Mouse (Mus musculus): ENCODE measurements around the gene Cd55. TPM values are rescaled to one million over a fixed set of nuclear protein-coding genes. Genes with fewer than 3 reads are reported as not detected.
A peak's percentile ranks its signal among the peaks of the same experiment; 100 is the strongest.
"Not testable (repeated sequence)": the region's sequence is repeated elsewhere in the genome, so short reads cannot be mapped to it uniquely, and the experiment has no call there.

The Cd55 gene
- polyA plus RNA-seq, 1 experiment, result 4.1 TPM

DNA sequence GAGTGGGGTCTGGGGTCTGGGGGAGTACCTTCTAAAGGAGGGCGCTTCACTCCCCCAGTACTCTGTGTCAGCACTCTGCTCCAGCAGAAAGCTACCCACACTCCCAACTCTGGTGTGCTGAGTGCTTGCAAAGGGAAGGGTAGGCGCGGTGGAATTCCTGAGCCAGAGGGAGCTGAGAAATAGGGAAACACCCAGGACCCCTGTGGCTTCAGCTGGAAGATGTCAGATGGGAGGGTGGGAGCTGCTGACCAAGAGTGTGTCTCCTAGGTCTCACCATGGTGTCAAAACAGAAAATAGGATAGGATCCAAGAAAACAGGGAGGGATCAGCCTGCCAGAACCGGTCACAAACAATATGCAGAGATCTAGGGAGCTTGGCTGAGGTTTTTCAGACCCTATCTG lies 323 bp upstream of the Cd55 start:
- Histone ChIP-seq H3K27ac (ENCODE audit: insufficient read depth, low read length) (no peak overlapping the region), H3K4me1 (ENCODE audit: control insufficient read depth, insufficient read depth, low read length) (no peaks in the 10 kb centered on the region), H3K4me3 (replicated peaks; ENCODE audit: insufficient read depth, low read depth, low read length) (peak overlapping the region; percentile 55), H3K27me3 (ENCODE audit: control insufficient read depth, insufficient read depth, low read length) (no peaks in the 10 kb centered on the region; the same call in 1 of the 2 replicates)
- no peak for DNase-seq
- 2% methylated on average over 4 of the region's 4 CpGs for WGBS
- TF ChIP-seq POLR2A (IDR thresholded peaks at IDR 0.05; ENCODE audit: borderline replicate concordance, insufficient read depth, low read length) (no peak), CTCF (IDR thresholded peaks at IDR 0.05; ENCODE audit: borderline replicate concordance, insufficient read depth, low read depth, low read length) (no peak)

DNA sequence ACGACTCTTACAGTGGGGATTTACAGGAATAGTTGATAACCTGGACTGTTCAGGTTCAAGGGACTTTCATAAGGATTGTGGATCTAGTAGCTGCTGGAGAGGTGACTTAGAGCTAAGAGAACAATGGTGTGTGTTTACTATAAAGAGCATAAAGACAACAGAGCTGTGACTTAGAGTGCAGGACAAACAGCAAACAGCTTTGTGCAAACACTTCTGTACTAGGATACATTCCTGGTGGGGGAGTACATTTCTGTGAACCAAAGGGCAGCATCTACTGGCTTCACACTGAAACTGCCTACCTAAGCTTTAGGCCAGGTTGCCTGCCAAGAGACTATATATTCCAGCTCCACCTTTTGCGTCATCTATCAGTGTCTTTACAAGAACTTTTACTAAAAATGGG lies 7.4 kb downstream of the Cd55 start:
- TF ChIP-seq CTCF (IDR thresholded peaks at IDR 0.05; ENCODE audit: borderline replicate concordance, insufficient read depth, low read depth, low read length), result no peak
- no peak for TF ChIP-seq POLR2A (IDR thresholded peaks at IDR 0.05; ENCODE audit: borderline replicate concordance, insufficient read depth, low read length)
- Histone ChIP-seq H3K4me3 (replicated peaks; ENCODE audit: insufficient read depth, low read depth, low read length) (no peak overlapping the region), H3K27me3 (ENCODE audit: control insufficient read depth, insufficient read depth, low read length) (no peaks in the 10 kb centered on the region), H3K4me1 (ENCODE audit: control insufficient read depth, insufficient read depth, low read length) (no peaks in the 10 kb centered on the region), H3K27ac (ENCODE audit: insufficient read depth, low read length) (no peak overlapping the region)
- DNase-seq, result no peak
- 91% methylated on average over 2 of the region's 2 CpGs for WGBS

DNA sequence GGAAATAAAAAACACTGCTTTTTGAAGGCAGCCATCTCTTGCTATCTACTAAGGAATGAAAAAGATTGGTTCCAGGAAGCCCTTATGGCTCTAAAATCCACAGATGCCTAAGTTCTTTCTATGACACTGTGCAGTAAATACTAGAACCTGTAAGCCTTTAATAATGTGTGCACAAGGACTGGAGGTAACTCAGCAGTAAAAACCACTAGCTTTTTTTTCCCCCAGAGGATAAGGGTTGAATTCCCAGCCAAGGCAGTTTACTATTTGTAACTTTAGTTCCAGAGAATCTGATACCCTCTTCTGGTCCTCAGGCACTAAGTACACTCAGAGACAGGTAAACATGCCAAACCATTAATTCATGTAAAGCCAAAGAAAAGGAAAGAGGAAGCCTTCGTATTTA lies 19.6 kb downstream of the Cd55 start:
- DNase-seq; H3K27ac ChIP-seq (ENCODE audit: insufficient read depth, low read length); H3K4me1 ChIP-seq (ENCODE audit: control insufficient read depth, insufficient read depth, low read length); H3K4me3 ChIP-seq (replicated peaks; ENCODE audit: insufficient read depth, low read depth, low read length); H3K27me3 ChIP-seq (ENCODE audit: control insufficient read depth, insufficient read depth, low read length): not testable (repeated sequence)
- WGBS, result 90% methylated on average over 1 of the region's 1 CpGs

DNA sequence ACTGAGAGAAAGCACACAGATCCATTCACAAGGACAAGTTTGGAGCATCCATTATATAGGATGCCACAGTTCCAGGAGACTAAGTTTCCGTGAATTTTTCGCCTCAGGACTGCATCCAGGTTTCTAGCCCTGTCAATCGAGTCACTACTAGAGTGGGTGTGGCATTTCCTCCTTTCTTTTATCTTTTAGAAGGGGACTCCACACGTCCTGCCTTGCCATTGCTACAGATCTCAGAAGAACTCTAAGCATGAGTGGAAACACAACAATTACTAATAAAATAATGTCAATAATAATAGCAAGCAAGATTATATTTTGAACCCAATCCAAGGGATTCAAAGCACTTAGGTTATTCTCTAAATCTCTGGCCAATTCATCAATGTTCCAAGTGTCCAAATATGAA lies 31.6 kb downstream of the Cd55 start:
- DNase-seq, result no peak
- TF ChIP-seq CTCF (IDR thresholded peaks at IDR 0.05; ENCODE audit: borderline replicate concordance, insufficient read depth, low read depth, low read length) (no peak), POLR2A (IDR thresholded peaks at IDR 0.05; ENCODE audit: borderline replicate concordance, insufficient read depth, low read length) (no peak)
- Histone ChIP-seq H3K4me1 (ENCODE audit: control insufficient read depth, insufficient read depth, low read length) (no peaks in the 10 kb centered on the region), H3K27ac (ENCODE audit: insufficient read depth, low read length) (no peak overlapping the region), H3K27me3 (ENCODE audit: control insufficient read depth, insufficient read depth, low read length) (no peaks in the 10 kb centered on the region), H3K4me3 (replicated peaks; ENCODE audit: insufficient read depth, low read depth, low read length) (no peak overlapping the region)
- WGBS, result 71% methylated on average over 4 of the region's 4 CpGs

DNA sequence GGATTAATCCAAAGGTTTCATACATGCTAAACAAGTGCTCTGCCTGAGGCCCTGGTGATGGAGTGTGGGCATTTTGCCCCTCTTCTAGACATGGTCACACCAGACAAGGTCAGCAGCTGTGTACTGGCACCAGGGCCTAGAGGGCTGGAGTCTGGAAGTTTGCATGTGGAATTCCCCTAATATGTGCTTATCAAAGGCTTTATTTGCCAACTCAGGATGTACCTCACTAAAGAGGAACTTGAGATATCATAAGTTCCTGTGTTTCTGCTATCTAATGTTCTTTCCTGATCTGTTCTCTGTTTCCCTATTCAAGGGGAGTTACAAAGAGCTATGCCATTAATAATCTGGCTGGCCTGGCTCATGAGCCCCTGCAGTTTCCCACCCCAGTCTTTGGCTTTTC lies 33.9 kb downstream of the Cd55 start:
- not testable (repeated sequence) for H3K27ac ChIP-seq (ENCODE audit: insufficient read depth, low read length); H3K4me1 ChIP-seq (ENCODE audit: control insufficient read depth, insufficient read depth, low read length); H3K27me3 ChIP-seq (ENCODE audit: control insufficient read depth, insufficient read depth, low read length); DNase-seq; H3K4me3 ChIP-seq (replicated peaks; ENCODE audit: insufficient read depth, low read depth, low read length)

DNA sequence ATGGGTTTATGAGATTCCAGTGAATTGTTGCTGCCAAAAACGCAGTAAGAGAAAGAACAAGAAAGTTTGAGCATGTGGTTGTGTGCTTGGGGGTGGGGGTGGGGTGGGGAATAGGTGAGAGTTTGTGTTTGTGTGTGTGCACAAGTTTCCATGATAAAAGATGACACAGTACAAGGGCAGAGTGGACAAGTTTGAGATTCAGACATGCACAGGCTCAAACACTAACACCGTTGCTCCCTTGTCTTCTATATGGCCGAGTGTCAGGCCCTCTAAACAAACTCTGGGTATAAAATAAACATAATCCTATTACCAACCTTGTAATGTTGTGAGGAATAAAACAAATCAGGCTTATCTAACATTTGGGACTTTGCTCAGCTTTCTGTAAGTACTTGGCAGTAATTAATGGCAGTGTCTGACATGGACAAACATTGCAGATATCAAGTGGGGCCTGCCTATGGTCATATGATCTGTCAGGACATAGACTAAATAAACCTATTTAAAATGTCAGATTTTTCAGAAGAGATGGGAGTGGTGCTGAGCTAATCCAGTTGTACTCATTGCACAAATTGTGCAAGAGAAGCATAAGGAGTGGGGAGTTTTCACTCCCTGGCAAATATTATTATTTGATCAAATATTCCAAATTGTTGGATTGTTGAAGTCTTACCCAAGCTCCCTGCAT lies 35.2 kb downstream of the Cd55 start:
- not testable (repeated sequence) for H3K4me3 ChIP-seq (replicated peaks; ENCODE audit: insufficient read depth, low read depth, low read length); H3K27me3 ChIP-seq (ENCODE audit: control insufficient read depth, insufficient read depth, low read length); H3K27ac ChIP-seq (ENCODE audit: insufficient read depth, low read length); H3K4me1 ChIP-seq (ENCODE audit: control insufficient read depth, insufficient read depth, low read length); DNase-seq
- WGBS, result 71% methylated on average over 3 of the region's 3 CpGs

DNA sequence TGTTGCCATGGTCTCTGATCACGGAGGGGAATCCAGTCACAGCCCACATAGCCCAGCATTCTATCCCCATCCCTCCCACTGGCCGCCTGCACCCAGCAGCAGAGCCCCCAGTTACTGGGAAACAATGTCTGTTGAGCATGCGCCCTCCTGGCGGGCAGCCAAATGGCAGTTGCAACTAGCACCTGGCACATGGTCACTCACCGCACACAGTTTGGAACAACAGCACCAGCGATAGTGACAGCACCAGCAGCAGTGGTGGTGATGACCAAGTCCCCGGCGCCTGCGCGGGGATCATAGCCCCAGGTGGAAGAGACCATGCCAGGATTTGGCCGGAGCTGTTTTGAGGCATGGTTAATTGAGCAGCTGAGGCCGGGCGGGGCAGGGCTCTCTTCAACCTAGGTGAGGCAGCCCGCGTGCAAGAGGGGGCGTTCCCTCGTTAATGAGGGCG lies 39.9 kb downstream of the Cd55 start, which contains the start of gene Cd55b:
Cd55b (minus strand) TSS at position 346 of the 448 bp plus-strand sequence.
- Histone ChIP-seq H3K4me1 (ENCODE audit: control insufficient read depth, insufficient read depth, low read length) (no peaks in the 10 kb centered on the region), H3K27me3 (ENCODE audit: control insufficient read depth, insufficient read depth, low read length) (no peaks in the 10 kb centered on the region), H3K4me3 (replicated peaks; ENCODE audit: insufficient read depth, low read depth, low read length) (no peak within 1 kb of the TSS), H3K27ac (ENCODE audit: insufficient read depth, low read length) (no peak within 1 kb of the TSS)
- TF ChIP-seq POLR2A (IDR thresholded peaks at IDR 0.05; ENCODE audit: borderline replicate concordance, insufficient read depth, low read length) (no peak), CTCF (IDR thresholded peaks at IDR 0.05; ENCODE audit: borderline replicate concordance, insufficient read depth, low read depth, low read length) (no peak)
- WGBS, result 9% methylated on average over 18 of the region's 18 CpGs
- DNase-seq, result peak; percentile 34 to 38

DNA sequence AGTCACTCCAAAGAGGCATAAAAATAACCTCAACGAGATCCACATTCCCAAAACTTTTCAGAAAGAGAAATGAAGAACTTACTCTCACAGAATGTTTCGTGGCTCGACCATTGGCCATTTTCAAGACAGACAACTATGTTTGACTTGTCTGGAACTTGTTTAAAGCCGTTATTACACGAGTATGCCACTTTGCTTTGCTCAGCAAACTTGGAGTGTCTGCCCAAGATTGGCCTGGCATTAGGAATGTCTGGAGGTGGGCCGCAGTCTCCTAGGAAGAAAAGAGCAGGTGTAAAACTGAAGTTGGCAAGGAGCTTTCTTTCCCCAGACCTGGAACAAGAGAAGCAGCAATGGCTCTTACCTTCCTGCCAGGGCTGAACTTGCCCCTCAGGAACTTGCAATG lies 40.5 kb downstream of the Cd55 start:
- not testable (repeated sequence) for H3K27ac ChIP-seq (ENCODE audit: insufficient read depth, low read length); DNase-seq; H3K4me1 ChIP-seq (ENCODE audit: control insufficient read depth, insufficient read depth, low read length); H3K4me3 ChIP-seq (replicated peaks; ENCODE audit: insufficient read depth, low read depth, low read length); H3K27me3 ChIP-seq (ENCODE audit: control insufficient read depth, insufficient read depth, low read length)
- 100% methylated on average over 1 of the region's 6 CpGs for WGBS

DNA sequence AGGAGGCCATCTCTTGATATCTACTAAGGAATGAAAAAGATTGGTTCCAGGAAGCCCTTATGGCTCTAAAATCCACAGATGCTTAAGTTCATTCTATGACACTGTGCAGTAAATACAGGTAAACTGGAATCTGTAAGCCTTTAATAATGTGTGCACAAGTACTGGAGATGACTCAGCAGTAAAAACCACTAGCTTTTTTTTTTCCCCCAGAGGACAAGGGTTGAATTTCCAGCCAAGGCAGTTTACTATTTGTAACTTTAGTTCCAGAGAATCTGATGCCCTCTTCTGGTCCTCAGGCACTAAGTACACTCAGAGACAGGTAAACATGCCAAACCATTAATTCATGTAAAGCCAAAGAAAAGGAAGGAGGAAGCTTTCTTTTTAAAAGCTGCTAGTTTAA lies 65.4 kb downstream of the Cd55 start:
- H3K4me1 ChIP-seq (ENCODE audit: control insufficient read depth, insufficient read depth, low read length); H3K27ac ChIP-seq (ENCODE audit: insufficient read depth, low read length); H3K27me3 ChIP-seq (ENCODE audit: control insufficient read depth, insufficient read depth, low read length); H3K4me3 ChIP-seq (replicated peaks; ENCODE audit: insufficient read depth, low read depth, low read length); DNase-seq: not testable (repeated sequence)

Other genes with a start within 250 kb of the Cd55 start
- gene Cd55b, start 39.7 kb downstream of the Cd55 start, polyA plus RNA-seq (2012; rRNA removed), result not detected in 2 replicates
- not detected in 2 replicates for gene Zp3r, start 166.9 kb upstream of the Cd55 start, polyA plus RNA-seq (2012; rRNA removed)
- gene C4bp, start 198.9 kb upstream of the Cd55 start, polyA plus RNA-seq (2012; rRNA removed), result not detected in 2 replicates